Mouse (Mus musculus): ENCODE measurements around the gene Med13l.

DNA sequence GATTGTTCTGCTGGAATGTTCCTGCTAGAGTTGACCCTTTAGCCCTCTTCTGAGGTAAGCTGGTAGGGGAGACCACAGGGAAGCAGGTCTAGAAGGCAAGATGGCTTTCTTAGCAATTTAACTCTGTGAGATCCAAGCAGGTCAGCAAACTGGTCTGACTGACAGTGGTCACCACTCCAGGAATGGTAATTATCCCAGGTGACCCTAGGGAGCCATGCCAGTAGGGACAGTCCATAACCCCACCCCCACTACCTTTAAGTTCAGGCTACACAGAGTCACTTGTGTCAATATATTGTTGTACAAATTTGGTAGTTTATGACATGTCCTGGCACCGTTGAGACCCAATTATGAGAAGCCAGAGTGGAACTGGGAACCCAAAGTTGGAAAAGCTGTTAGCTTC, 47.5 kb upstream of the Med13l start:
- TF ChIP-seq POLR2A (IDR thresholded peaks at IDR 0.05; ENCODE audit: low read depth, low read length): no peak
- TF ChIP-seq CTCF (conservative IDR thresholded peaks at IDR 0.05; ENCODE audit: insufficient read depth, insufficient read length, low read depth, low read length): no peak
